Mouse (Mus musculus) limb, embryonic 15.5 days (tissue): ENCODE measurements around the gene Tor3a. TPM values are rescaled to one million over a fixed set of nuclear protein-coding genes. Genes with fewer than 3 reads are reported as not detected.

Experiments used
- ATAC-seq: fragments of 200-750 bp; cut with Nextera tagmentation; 2 replicates; pipeline ENCODE4 v1.8.0; 2017; ENCODE audit warnings: low read depth, moderate TSS enrichment; ENCODE audit not compliant: insufficient number of reproducible peaks, low FRiP score, low TSS enrichment
- H3K27ac ChIP-seq: fragments of 300-500 bp; sonication (generic); 2 replicates; pipeline ENCODE4 v1.5.1; 2015; ENCODE audit warnings: moderate library complexity, mild to moderate bottlenecking, inconsistent platforms
- H3K27me3 ChIP-seq: fragments of 300-500 bp; sonication (generic); 2 replicates; pipeline ENCODE4 v1.6.1; 2015; ENCODE audit warnings: inconsistent platforms
- H3K36me3 ChIP-seq: fragments of 300-500 bp; sonication (generic); 2 replicates; pipeline ENCODE4 v1.6.1; 2015; ENCODE audit warnings: inconsistent platforms
- H3K4me1 ChIP-seq: fragments of 300-500 bp; sonication (generic); 2 replicates; pipeline ENCODE4 v1.6.1; 2015; ENCODE audit warnings: inconsistent platforms
- H3K4me2 ChIP-seq: fragments of 300-500 bp; sonication (generic); 2 replicates; pipeline ENCODE4 v1.6.1; 2015; ENCODE audit warnings: mild to moderate bottlenecking, inconsistent platforms
- H3K4me3 ChIP-seq: fragments of 300-500 bp; sonication (generic); 2 replicates; pipeline ENCODE4 v1.5.1; 2015; ENCODE audit warnings: mild to moderate bottlenecking, inconsistent platforms
- H3K9ac ChIP-seq: fragments of 300-500 bp; sonication (generic); 2 replicates; pipeline ENCODE4 v1.6.1; 2015; ENCODE audit warnings: inconsistent platforms
- H3K9me3 ChIP-seq: fragments of 300-500 bp; sonication (generic); 2 replicates; pipeline ENCODE4 v1.6.1; 2016; ENCODE audit warnings: inconsistent platforms
- WGBS: fragments of 180-500 bp; shearing (Covaris S2); methylation state at CpG from one replicate; pipeline ENCODE4 v1.1.7; 2015; 5-methylcytosine and 5-hydroxymethylcytosine counted together
- polyA plus RNA-seq: library from polyadenylated mRNA; unstranded; fragments of >200 nt; fragmentation: Nextera tagmentation; extraction: Ambion mirVana; gene quantifications from 2 replicates; pipeline ENCODE4 v1.2.1, GENCODE M21; 2015

Gene Tor3a
- polyA plus RNA-seq, 1 experiment from 2014 or later, result 13.9 TPM

DNA sequence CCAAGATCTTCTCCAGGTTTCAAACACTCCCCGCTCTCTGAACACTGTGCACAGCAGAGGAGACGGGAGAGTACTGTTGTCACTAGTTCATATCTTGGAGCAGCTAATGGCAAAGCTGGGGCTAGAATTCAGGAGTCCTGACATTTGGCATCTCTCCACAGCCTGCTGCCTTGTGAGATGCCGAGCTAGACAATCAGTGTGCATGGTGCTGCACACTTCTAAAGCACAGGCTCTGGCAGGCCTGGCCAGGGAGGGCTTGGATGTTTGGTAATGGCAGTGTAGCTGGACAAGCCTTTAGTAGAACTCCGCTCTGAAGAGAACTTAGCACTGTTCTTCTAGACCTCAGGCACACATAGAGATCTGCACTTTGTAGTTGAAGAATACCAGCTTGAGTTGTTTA, 28.2 kb downstream of the Tor3a start:
- H3K9ac ChIP-seq, result no peak overlapping the region
- H3K36me3 ChIP-seq, result peaks cover 26% of the 10 kb centered on the region
- H3K4me1 ChIP-seq, result peaks cover 16% of the 10 kb centered on the region; the same call in 1 of the 2 replicates
- no peak overlapping the region for H3K4me2 ChIP-seq
- ATAC-seq, result no peak
- H3K27me3 ChIP-seq, result no peaks in the 10 kb centered on the region
- 72% methylated on average over 4 of the region's 4 CpGs for WGBS
- H3K9me3 ChIP-seq, result no peaks in the 10 kb centered on the region
- H3K4me3 ChIP-seq, result no peak overlapping the region
- H3K27ac ChIP-seq, result no peak overlapping the region

DNA sequence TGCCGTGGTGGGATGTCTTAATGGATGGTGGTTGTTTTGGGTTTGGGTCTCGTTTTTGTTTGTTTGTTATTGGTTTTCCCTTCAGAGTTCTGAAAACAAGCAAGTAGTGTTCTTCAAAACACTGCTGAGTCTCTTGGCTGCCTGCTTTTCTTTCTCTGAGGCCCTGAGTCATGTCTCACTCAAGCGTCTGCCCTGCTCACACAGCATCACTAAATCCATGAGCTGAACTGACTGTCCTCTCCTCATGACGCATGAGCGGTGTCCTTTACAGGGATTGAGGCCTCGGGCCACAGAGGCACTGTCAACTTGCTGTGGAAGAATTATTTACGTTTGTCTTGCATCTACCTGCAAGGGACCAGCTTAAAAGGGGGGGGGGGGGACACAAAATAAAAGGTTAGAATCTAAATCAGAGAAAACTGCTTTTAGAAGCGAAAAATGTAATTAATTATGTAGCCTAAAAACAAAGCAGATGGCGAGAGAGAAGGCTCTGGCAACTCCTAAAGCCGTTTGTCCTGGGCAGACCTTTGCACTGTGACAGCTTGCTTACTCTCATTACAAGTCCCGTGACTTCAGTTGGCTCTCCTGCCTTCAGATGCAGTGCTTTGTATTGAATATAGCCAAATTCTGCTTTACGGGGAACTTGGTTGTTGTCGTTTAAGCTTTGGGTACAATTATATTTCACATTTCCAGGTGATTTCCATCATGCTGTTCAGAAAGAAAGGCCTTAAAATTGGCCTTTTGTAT, 29.2 kb downstream of the Tor3a start:
- Histone ChIP-seq H3K9ac (no peak overlapping the region), H3K36me3 (peaks cover 36% of the 10 kb centered on the region), H3K27ac (no peak overlapping the region), H3K4me1 (peaks cover 16% of the 10 kb centered on the region; the same call in 1 of the 2 replicates), H3K4me2 (no peak overlapping the region), H3K27me3 (no peaks in the 10 kb centered on the region), H3K9me3 (no peaks in the 10 kb centered on the region), H3K4me3 (no peak overlapping the region)
- 49% methylated on average over 13 of the region's 13 CpGs for WGBS
- no peak for ATAC-seq

DNA sequence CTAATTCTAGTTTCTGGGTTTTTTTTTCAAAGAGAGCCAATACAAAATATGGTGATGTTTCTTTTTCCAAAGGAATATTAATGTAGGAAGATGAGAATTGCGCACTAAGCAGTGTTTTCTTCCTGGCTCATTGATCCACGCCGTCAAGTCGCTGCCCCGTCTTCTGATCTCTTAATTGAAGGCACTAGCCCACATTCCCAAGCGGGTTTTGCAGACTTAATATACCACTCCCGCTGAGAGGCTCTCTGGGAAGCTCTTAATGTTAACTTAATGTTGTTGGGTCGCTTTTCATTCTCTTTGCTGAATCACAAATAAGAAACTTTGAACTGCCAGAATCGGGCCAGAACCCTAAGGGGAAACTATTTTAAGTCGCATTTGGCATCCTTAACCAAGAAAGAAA, 30.1 kb downstream of the Tor3a start:
- no peak for ATAC-seq
- Histone ChIP-seq H3K36me3 (peaks cover 40% of the 10 kb centered on the region), H3K4me3 (no peak overlapping the region), H3K27ac (no peak overlapping the region), H3K27me3 (no peaks in the 10 kb centered on the region), H3K9me3 (no peaks in the 10 kb centered on the region), H3K4me1 (peaks cover 16% of the 10 kb centered on the region; the same call in 1 of the 2 replicates), H3K4me2 (no peak overlapping the region), H3K9ac (no peak overlapping the region)
- WGBS, result 35% methylated on average over 10 of the region's 10 CpGs

DNA sequence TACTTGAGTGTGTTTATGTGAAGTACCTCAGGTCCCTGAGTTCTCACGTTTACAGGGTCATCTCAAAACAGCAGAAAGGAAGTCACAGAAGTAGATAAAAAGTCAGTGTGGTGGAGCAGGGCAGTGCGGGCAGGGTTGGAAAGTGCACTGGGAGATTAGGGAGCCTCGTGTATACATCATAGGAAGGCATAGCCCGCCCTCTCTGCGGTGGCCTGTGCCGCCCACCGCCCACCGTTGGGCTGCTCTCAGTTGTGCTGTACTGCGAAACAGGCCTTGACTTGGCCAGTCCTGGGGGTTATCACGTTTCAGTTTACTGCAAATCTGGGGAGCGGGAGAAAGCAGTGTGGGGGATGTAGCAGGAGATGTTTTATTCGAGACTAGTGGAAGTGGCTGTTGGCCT, 31.3 kb downstream of the Tor3a start:
- ATAC-seq, result 0 out of 2 replicates have a peak, but pooled peaks have one; percentile 62
- Histone ChIP-seq H3K4me3 (no peak overlapping the region), H3K9ac (no peak overlapping the region), H3K27ac (no peak overlapping the region), H3K36me3 (peaks cover 43% of the 10 kb centered on the region), H3K4me2 (no peak overlapping the region), H3K9me3 (no peaks in the 10 kb centered on the region), H3K4me1 (peaks cover 16% of the 10 kb centered on the region; the same call in 1 of the 2 replicates), H3K27me3 (no peaks in the 10 kb centered on the region)
- WGBS, result 45% methylated on average over 12 of the region's 12 CpGs

DNA sequence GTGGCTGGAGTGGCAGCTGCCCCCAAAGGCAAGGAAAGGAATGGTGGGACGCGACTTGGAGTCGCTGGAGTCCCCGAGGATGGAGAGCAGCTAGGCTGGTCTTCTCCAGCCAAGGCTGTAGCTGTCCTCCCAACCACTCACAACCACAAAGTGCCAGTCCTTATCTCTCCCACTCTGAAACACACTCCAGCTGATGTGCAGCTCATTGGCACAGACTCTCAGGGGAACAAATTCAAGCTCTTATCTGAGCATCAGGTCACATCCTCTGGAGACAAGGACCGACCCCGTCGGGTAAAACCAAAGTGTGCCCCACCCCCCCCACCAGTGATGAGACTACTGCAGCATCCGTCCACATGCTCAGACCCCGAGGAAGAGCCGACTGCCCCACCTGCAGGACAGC, 32.3 kb downstream of the Tor3a start:
- H3K9ac ChIP-seq, result no peak overlapping the region
- no peak overlapping the region for H3K4me2 ChIP-seq
- 85% methylated on average over 10 of the region's 10 CpGs for WGBS
- H3K4me3 ChIP-seq, result no peak overlapping the region
- peaks cover 16% of the 10 kb centered on the region; the same call in 1 of the 2 replicates for H3K4me1 ChIP-seq
- no peaks in the 10 kb centered on the region for H3K9me3 ChIP-seq
- H3K27ac ChIP-seq, result no peak overlapping the region
- H3K36me3 ChIP-seq, result peaks cover 43% of the 10 kb centered on the region
- no peak for ATAC-seq
- H3K27me3 ChIP-seq, result no peaks in the 10 kb centered on the region

DNA sequence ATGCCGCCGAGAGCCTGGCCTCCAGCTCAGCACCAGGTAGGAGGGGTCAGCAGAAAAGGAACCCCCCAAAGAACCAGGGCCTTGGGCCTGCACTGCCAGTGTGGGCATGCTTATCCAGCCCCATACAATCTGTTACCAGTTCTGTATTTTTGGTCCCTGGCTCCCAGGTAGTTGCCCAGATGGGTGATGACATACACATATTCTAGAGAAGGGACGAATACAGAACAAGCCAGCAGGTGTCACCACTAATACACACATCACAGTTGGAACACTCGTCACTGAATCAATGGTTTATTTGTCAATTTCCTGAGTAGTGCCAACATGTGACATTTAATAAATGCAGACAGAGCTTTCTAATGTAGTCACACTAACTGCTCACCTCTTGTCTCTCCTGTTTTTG, 33.6 kb downstream of the Tor3a start:
- H3K4me2 ChIP-seq, result no peak overlapping the region
- no peak overlapping the region for H3K4me3 ChIP-seq
- H3K4me1 ChIP-seq, result peaks cover 16% of the 10 kb centered on the region; the same call in 1 of the 2 replicates
- WGBS, result 64% methylated on average over 4 of the region's 4 CpGs
- no peak for ATAC-seq
- H3K9ac ChIP-seq, result no peak overlapping the region
- H3K27ac ChIP-seq, result no peak overlapping the region
- H3K27me3 ChIP-seq, result no peaks in the 10 kb centered on the region
- no peaks in the 10 kb centered on the region for H3K9me3 ChIP-seq
- peaks cover 52% of the 10 kb centered on the region for H3K36me3 ChIP-seq

DNA sequence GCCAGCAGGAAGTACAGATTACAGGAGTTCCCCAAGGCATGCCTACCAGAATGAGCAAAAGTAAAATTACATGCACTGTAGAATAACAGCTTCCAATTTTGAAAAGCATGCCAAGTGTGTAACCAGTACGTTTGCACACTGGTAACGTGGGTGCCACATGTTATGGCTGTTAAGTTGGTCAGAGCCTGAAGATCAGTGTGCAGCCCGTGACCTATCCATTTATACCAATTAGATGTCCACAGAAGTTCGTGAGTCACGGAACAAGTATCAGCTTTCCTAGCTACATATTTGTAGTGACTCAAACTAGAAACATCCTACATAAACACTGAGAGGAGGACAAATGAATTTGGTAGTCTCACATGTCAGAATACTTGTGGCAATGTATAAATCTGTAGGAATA, 34.7 kb downstream of the Tor3a start:
- Histone ChIP-seq H3K9ac (no peak overlapping the region), H3K27me3 (no peaks in the 10 kb centered on the region), H3K27ac (no peak overlapping the region), H3K4me2 (no peak overlapping the region), H3K4me3 (no peak overlapping the region), H3K9me3 (no peaks in the 10 kb centered on the region), H3K4me1 (peaks cover 15% of the 10 kb centered on the region; the same call in 1 of the 2 replicates), H3K36me3 (peaks cover 61% of the 10 kb centered on the region)
- no peak for ATAC-seq
- 80% methylated on average over 5 of the region's 5 CpGs for WGBS

DNA sequence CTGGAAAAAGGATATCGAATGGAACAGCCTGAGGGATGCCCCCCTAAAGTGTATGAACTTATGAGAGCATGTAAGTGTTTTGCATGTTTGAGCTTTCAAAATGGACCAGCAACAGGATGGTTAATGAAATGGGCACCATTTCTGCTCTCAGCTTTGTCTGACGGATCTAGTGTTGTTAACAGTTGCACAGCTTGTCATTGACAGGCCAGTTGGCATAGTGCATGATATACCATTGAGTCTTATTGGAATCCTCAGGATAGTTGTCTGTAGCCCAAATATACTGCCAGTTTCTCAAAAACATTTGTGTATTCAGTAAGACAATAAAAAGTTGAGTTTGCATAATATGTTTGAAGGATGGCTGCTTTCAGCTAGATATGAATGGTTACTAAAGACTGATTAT, 39.0 kb downstream of the Tor3a start:
- ATAC-seq, result no peak
- peaks cover 60% of the 10 kb centered on the region for H3K36me3 ChIP-seq
- 79% methylated on average over 2 of the region's 2 CpGs for WGBS

DNA sequence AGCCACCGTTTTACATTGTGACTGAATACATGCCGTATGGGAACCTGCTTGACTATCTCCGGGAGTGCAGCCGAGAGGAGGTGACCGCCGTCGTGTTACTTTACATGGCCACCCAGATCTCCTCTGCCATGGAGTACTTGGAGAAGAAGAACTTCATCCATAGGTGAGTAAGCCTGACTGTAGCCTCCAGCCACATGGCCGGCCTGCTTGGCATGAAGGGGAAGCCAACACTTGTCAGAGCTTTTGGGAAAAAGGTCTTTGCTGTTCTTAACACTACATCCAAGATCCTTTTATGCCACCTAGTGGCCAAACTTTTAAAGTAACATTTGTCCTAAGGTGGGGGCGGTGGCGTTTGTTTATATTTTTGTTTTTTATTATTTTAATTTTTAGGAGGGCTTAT, 41.1 kb downstream of the Tor3a start:
- no peak overlapping the region for H3K27ac ChIP-seq
- no peak overlapping the region for H3K9ac ChIP-seq
- H3K27me3 ChIP-seq, result no peaks in the 10 kb centered on the region
- no peak overlapping the region for H3K4me2 ChIP-seq
- 72% methylated on average over 10 of the region's 10 CpGs for WGBS
- no peak overlapping the region for H3K4me3 ChIP-seq
- H3K4me1 ChIP-seq, result no peaks in the 10 kb centered on the region
- ATAC-seq, result 0 out of 2 replicates have a peak, but pooled peaks have one; percentile 14
- peaks cover 66% of the 10 kb centered on the region for H3K36me3 ChIP-seq
- H3K9me3 ChIP-seq, result no peaks in the 10 kb centered on the region

More for the DNA sequence above, 39.0 kb downstream of the Tor3a start:
- H3K4me2 ChIP-seq, result no peak overlapping the region
- no peaks in the 10 kb centered on the region for H3K9me3 ChIP-seq
- H3K27ac ChIP-seq, result no peak overlapping the region
- H3K27me3 ChIP-seq, result no peaks in the 10 kb centered on the region
- no peak overlapping the region for H3K4me3 ChIP-seq
- no peak overlapping the region for H3K9ac ChIP-seq
- no peaks in the 10 kb centered on the region for H3K4me1 ChIP-seq

DNA sequence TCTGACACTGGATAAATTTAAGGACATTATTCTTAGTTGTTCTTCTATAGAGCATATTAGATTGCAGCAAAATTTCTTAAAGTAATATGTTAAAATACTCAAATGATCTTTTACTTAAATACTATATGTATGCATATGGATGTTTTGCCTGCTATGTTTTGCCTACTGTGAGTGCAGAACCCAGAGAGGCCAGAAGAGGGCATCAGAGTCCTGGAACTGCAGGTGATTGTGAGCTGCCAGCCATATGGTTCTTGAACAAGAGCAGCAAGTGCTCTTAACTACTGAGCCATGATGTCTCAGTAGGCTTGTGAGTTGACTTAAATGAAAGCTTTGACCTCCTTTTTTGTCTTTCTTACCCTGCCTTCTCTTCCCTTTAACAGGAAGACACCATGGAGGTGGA, 43.2 kb downstream of the Tor3a start:
- H3K27me3 ChIP-seq, result no peaks in the 10 kb centered on the region

DNA sequence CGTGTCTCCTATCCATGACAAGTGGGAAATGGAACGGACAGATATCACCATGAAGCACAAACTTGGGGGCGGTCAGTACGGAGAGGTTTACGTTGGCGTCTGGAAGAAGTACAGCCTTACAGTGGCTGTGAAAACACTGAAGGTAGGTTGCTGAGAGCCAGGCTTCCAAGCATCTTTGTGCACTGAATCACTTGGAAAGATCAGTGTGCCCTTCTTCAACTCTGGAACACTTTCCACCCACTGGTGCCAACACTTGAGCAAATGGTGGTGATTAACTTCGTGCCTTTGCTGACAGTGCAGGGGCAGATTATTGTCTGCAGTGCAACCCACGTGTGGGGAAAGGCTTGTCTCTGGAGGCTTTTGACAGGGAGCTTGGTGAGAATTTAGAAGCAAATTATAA, 44.2 kb downstream of the Tor3a start:
- no peaks in the 10 kb centered on the region for H3K4me1 ChIP-seq
- no peaks in the 10 kb centered on the region for H3K27me3 ChIP-seq
- no peaks in the 10 kb centered on the region for H3K9me3 ChIP-seq
- no peak overlapping the region for H3K27ac ChIP-seq
- no peak overlapping the region for H3K4me3 ChIP-seq
- no peak for ATAC-seq
- no peak overlapping the region for H3K9ac ChIP-seq
- no peak overlapping the region for H3K4me2 ChIP-seq
- H3K36me3 ChIP-seq, result peaks cover 63% of the 10 kb centered on the region
- 91% methylated on average over 8 of the region's 8 CpGs for WGBS

More for the DNA sequence above, 43.2 kb downstream of the Tor3a start:
- ATAC-seq, result no peak
- Histone ChIP-seq H3K9ac (no peak overlapping the region), H3K36me3 (peaks cover 61% of the 10 kb centered on the region), H3K27ac (no peak overlapping the region), H3K4me1 (no peaks in the 10 kb centered on the region), H3K4me3 (no peak overlapping the region), H3K4me2 (no peak overlapping the region), H3K9me3 (no peaks in the 10 kb centered on the region)

DNA sequence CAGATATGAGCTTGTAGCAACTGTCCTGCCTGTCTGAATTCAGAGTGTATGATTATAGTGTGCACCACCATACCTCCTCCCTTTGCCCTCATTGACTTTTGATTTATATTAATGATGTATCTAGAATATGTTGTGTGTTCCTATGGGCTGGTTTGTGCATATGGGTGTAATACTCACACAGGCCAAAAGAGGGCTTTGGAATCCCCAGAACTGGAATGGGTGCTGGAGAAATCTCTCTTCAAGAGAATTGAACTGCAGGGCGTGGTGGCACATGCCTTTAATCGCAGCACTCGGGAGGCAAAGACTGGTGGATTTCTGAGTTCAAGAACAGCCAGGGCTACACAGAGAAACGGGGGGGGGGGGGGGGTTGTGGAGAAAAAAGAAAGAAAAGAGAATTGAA, 47.4 kb downstream of the Tor3a start:
- 83% methylated on average over 4 of the region's 4 CpGs for WGBS
- H3K4me3 ChIP-seq, result no peak overlapping the region
- H3K9ac ChIP-seq, result no peak overlapping the region
- H3K27me3 ChIP-seq, result no peaks in the 10 kb centered on the region
- no peak overlapping the region for H3K4me2 ChIP-seq
- no peaks in the 10 kb centered on the region for H3K9me3 ChIP-seq
- no peaks in the 10 kb centered on the region for H3K4me1 ChIP-seq
- H3K36me3 ChIP-seq, result peaks cover 40% of the 10 kb centered on the region
- ATAC-seq, result no peak
- H3K27ac ChIP-seq, result no peak overlapping the region
